Mouse (Mus musculus) heart, embryonic 16.5 days (tissue): ENCODE results near the gene Larp1. TPM values are rescaled to one million over a fixed set of nuclear protein-coding genes. Genes with fewer than 3 reads are reported as not detected.

ENCODE experiments used
- ATAC-seq: fragments of 200-750 bp; cut with Nextera tagmentation; replicated peaks from 2 replicates; pipeline ENCODE4 v1.8.0; 2017; ENCODE audit warnings: moderate number of reproducible peaks; ENCODE audit not compliant: insufficient read depth, low FRiP score; ENCODE audit errors: extremely low read depth
- H3K27ac ChIP-seq: fragments of 300-500 bp; sonication (generic); 2 replicates; pipeline ENCODE4 v1.5.1; 2014; ENCODE audit warnings: mild to moderate bottlenecking, low read length, control low read depth, moderate library complexity
- H3K27me3 ChIP-seq: fragments of 300-500 bp; sonication (generic); 2 replicates; pipeline ENCODE4 v1.6.1; 2014; ENCODE audit warnings: low read length, mixed read lengths; ENCODE audit not compliant: control insufficient read depth, insufficient read depth
- H3K36me3 ChIP-seq: fragments of 300-500 bp; sonication (generic); 2 replicates; pipeline ENCODE4 v1.6.1; 2014; ENCODE audit not compliant: control insufficient read depth, insufficient read depth
- H3K4me1 ChIP-seq: fragments of 300-500 bp; sonication (generic); 2 replicates; pipeline ENCODE4 v1.6.1; 2014; ENCODE audit warnings: low read length, mixed read lengths; ENCODE audit not compliant: control insufficient read depth, insufficient read depth
- H3K4me2 ChIP-seq: fragments of 300-500 bp; sonication (generic); 2 replicates; pipeline ENCODE4 v1.6.1; 2014; ENCODE audit warnings: low read depth, mild to moderate bottlenecking, control low read depth, low read length
- H3K4me3 ChIP-seq: fragments of 300-500 bp; sonication (generic); 2 replicates; pipeline ENCODE4 v1.5.1; 2014; ENCODE audit warnings: mild to moderate bottlenecking, control low read depth, low read length
- H3K9ac ChIP-seq: fragments of 300-500 bp; sonication (generic); 2 replicates; pipeline ENCODE4 v1.6.1; 2014; ENCODE audit warnings: low read length, control low read depth
- H3K9me3 ChIP-seq: fragments of 300-500 bp; sonication (generic); replicated peaks from 2 replicates; pipeline ENCODE4 v1.6.1; 2016; ENCODE audit warnings: low read length; ENCODE audit not compliant: control insufficient read depth
- WGBS: fragments of 180-500 bp; shearing (Covaris S2); extraction: QIAGEN DNeasy Blood & Tissue Kit; methylation state at CpG from one replicate; pipeline ENCODE4 v1.1.7; 2014; 5-methylcytosine and 5-hydroxymethylcytosine counted together
- polyA plus RNA-seq: library from polyadenylated mRNA; unstranded; fragments of >200 nt; fragmentation: Nextera tagmentation; extraction: Ambion mirVana; gene quantifications from 2 replicates; pipeline ENCODE4 v1.2.1, GENCODE M21; 2015

Gene Larp1
- 12.1 and 12.9 TPM in 2 replicates for polyA plus RNA-seq

DNA sequence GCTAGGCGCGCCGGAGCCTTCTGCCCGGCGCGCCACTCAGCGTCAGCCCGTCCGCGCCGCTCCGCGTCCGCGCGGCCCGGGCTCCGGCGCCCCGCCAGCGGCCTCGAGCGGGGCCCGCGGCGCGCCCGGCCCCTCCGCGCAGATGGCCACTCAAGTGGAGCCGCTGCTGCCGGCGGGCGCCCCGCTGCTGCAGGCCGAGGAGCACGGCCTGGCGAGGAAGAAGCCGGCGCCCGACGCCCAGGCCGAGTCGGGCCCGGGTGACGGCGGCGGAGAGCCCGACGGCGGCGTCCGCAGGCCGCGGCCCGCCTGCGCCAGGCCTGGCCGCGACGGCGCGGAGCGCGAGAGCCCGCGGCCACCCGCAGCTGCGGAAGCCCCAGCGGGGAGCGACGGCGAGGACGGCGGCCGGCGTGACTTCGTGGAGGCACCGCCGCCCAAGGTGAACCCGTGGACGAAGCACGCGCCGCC, at the start of gene Larp1:
TSS of gene Larp1 (plus strand) at position 14 of the 465 bp plus-strand sequence.
- Histone ChIP-seq H3K4me1 (peaks cover 20% of the 10 kb centered on the region), H3K36me3 (no peaks in the 10 kb centered on the region), H3K27me3 (no peaks in the 10 kb centered on the region), H3K27ac (peak within 1 kb of the TSS; percentile 88), H3K4me2 (peak within 1 kb of the TSS; percentile 70), H3K4me3 (peak within 1 kb of the TSS; percentile 85), H3K9me3 (no peaks in the 10 kb centered on the region), H3K9ac (peak within 1 kb of the TSS; percentile 92)
- under 1% methylated on average over 71 of the region's 84 CpGs for WGBS
- peak; percentile 55; the same call in 1 of the 2 replicates for ATAC-seq

DNA sequence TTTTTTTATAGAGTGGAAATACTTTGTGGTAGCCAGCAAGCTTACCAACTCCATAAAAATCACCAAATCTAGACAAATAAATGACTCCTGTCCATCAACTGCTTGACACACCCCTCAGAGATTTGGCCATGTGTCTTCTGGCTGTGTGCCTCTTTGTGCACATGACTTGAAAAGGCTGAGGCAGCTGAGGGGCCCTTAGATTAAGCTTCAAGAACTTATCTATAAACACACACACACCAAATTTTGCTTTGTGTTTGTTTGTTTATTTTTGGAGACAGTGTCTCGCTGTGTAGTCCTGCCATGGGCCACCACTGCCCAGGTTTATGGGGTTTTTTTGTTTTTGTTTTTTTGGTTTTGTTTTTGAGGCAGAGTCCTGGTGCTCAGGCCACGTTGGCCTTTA, 48.9 kb upstream of the Larp1 start:
- Histone ChIP-seq H3K4me1 (peaks cover 7% of the 10 kb centered on the region), H3K27me3 (no peaks in the 10 kb centered on the region), H3K36me3 (no peaks in the 10 kb centered on the region), H3K4me3 (no peak overlapping the region), H3K9me3 (no peaks in the 10 kb centered on the region), H3K4me2 (no peak overlapping the region), H3K9ac (no peak overlapping the region), H3K27ac (no peak overlapping the region)
- ATAC-seq, result no peak
- WGBS, result 78% methylated on average over 2 of the region's 2 CpGs

DNA sequence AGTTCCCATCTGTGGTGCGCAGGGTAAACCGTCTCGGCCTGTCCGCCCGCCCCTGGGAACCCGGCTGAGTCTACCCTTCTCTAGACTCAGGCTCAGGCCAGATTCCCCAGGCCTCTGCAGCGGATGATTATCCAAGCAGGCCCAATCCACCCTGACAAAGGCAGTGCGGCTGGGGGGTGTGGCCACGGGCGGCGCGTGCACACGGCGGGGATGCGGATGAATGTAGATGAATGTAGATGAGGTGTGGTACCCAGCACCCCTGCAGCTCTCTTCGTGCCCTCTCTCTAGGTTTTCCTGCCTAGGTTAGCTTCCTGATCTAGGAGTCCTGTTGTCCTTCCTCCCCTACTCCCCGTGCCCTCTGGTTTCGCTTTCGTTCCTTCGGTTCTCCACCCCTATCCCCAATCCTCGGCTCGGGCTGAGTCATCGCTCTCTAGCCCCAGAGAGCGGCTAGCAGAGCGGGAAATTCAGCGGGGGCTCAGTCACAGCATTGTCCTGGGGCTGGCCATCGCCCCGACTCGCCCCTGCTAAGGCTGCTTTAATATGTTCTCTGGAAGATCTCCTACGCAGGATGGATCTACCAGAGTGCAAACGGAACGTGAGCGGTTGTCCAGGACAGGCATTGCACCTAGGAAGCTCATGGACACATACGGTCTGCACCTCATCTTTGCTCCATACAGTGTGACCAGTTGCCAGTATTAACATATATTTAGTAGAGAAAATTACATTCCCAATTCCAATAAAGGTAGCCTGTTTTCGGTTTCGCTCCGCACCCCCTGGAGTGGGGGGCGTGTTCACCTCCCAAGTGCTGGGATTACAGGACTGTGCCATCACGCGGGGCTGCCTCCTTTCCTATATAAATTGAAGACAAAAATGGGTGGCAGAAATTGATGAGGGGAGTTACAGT, 46.2 kb upstream of the Larp1 start:
- peak overlapping the region; percentile 84 for H3K27ac ChIP-seq
- H3K4me3 ChIP-seq, result peak overlapping the region; percentile 88
- H3K9me3 ChIP-seq, result no peaks in the 10 kb centered on the region
- peak; percentile 90 for ATAC-seq
- no peaks in the 10 kb centered on the region for H3K27me3 ChIP-seq
- H3K4me2 ChIP-seq, result peak overlapping the region; percentile 86
- peaks cover 7% of the 10 kb centered on the region for H3K4me1 ChIP-seq
- WGBS, result under 1% methylated on average over 40 of the region's 40 CpGs
- H3K36me3 ChIP-seq, result no peaks in the 10 kb centered on the region
- peak overlapping the region; percentile 81 for H3K9ac ChIP-seq

DNA sequence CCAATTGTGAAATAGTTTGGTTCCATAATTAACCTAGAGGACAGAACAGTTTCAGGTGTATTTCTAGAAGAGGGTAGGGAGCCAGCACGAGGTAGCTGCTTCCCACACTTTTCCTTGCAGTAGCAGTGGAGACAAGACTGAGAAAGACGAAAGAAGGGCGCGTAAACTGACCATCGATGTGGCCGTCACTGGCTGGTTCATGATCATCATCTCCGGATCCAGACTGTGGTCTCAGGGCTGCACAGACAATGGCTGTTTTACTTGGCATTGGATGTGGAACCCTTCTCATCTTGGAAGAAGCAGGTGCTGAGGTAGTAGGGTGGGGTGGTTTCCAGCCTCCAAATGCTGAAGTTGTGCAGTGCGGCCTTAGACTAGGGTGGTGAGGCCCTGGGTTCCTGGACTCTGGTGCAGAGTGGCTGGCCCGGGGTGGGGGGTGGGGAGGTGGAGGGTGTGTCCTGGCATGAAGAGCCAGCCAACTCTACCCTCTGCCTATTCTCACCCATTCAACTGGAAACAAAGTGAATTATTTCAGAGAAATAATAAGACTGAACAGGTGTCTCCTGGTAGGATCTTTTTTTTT, 45.5 kb upstream of the Larp1 start:
- Histone ChIP-seq H3K27ac (no peak overlapping the region), H3K4me1 (peaks cover 7% of the 10 kb centered on the region), H3K36me3 (no peaks in the 10 kb centered on the region), H3K27me3 (no peaks in the 10 kb centered on the region), H3K4me2 (peak overlapping the region; percentile 86), H3K4me3 (peak overlapping the region; percentile 88), H3K9ac (peak overlapping the region; percentile 81), H3K9me3 (0 out of 2 replicates have a peak, but pooled peaks cover 4% of the 10 kb centered on the region)
- WGBS, result 34% methylated on average over 9 of the region's 9 CpGs
- no peak for ATAC-seq

DNA sequence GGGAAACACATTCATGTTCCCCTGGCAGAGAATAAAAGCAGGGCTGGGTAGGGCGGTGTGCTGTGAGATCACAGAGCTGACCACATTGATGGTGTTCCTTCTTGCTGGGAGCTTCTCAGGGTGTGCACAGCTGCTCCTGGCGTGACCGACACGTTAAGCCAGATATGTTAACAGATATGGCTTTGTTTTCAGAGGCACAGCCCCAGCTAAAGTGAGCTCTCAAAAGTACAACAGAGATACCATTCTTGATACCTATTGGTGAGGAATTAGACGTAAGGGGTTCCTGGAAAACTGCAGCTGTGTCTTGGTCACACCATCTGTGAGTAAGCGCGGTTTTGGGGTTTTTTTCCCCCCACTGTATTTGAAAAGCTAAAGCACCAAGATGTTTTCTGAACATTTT, 42.2 kb upstream of the Larp1 start:
- H3K9ac ChIP-seq, result no peak overlapping the region
- H3K36me3 ChIP-seq, result no peaks in the 10 kb centered on the region
- ATAC-seq, result no peak
- 0 out of 2 replicates have a peak, but pooled peaks cover 5% of the 10 kb centered on the region for H3K9me3 ChIP-seq
- H3K27me3 ChIP-seq, result no peaks in the 10 kb centered on the region
- no peak overlapping the region for H3K4me2 ChIP-seq
- no peak overlapping the region for H3K27ac ChIP-seq
- no peak overlapping the region for H3K4me3 ChIP-seq
- 66% methylated on average over 7 of the region's 7 CpGs for WGBS
- H3K4me1 ChIP-seq, result peaks cover 7% of the 10 kb centered on the region

DNA sequence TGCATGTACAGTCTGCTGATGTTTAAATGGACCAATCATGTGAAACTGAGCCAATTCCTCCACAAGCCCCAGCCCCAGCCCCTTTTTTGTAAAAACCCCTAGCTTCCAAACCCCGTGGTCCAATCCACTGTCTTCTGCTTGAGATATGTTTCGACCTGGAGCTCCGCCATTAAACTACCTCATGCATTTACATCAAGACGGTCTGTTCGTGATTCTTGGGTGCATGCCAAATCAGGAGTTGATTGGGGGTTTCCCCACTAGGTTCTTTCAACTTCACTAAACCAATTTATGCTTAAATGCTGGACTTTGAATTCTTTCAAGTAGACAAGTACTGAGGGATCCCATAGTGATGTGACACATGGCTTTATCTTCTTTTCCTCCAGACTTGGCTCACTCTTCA, 40.6 kb upstream of the Larp1 start:
- H3K4me3 ChIP-seq, result no peak overlapping the region
- 63% methylated on average over 5 of the region's 5 CpGs for WGBS
- 0 out of 2 replicates have a peak, but pooled peaks cover 5% of the 10 kb centered on the region for H3K9me3 ChIP-seq
- H3K9ac ChIP-seq, result no peak overlapping the region
- H3K4me2 ChIP-seq, result no peak overlapping the region
- H3K27ac ChIP-seq, result no peak overlapping the region
- no peak for ATAC-seq
- no peaks in the 10 kb centered on the region for H3K27me3 ChIP-seq
- no peaks in the 10 kb centered on the region for H3K36me3 ChIP-seq
- H3K4me1 ChIP-seq, result peaks cover 3% of the 10 kb centered on the region

DNA sequence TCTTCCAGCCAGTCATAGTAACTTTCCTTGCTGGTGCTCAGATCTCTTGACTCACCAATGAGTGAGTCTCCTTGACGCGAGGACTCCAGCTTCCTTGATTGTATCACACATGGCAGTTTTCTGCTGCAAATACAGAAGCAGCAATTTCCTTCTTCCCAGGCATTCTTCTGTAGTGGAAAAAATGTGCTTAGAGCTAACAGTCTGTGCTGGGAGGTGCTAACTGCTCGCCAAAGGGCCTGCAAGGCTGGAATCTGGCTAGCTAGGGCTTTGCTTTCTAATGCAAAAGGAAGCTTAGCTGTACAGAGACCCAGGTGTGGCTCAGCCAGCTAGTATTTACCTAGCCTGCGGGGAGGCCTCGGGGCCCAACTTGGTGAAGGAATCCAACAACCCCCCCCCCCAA, 38.3 kb upstream of the Larp1 start:
- Histone ChIP-seq H3K4me2 (no peak overlapping the region), H3K4me3 (no peak overlapping the region), H3K9me3 (0 out of 2 replicates have a peak, but pooled peaks cover 5% of the 10 kb centered on the region), H3K27me3 (no peaks in the 10 kb centered on the region), H3K36me3 (no peaks in the 10 kb centered on the region), H3K9ac (no peak overlapping the region), H3K4me1 (no peaks in the 10 kb centered on the region), H3K27ac (peak overlapping the region; percentile 1; the same call in 1 of the 2 replicates)
- ATAC-seq, result no peak
- 39% methylated on average over 5 of the region's 5 CpGs for WGBS

DNA sequence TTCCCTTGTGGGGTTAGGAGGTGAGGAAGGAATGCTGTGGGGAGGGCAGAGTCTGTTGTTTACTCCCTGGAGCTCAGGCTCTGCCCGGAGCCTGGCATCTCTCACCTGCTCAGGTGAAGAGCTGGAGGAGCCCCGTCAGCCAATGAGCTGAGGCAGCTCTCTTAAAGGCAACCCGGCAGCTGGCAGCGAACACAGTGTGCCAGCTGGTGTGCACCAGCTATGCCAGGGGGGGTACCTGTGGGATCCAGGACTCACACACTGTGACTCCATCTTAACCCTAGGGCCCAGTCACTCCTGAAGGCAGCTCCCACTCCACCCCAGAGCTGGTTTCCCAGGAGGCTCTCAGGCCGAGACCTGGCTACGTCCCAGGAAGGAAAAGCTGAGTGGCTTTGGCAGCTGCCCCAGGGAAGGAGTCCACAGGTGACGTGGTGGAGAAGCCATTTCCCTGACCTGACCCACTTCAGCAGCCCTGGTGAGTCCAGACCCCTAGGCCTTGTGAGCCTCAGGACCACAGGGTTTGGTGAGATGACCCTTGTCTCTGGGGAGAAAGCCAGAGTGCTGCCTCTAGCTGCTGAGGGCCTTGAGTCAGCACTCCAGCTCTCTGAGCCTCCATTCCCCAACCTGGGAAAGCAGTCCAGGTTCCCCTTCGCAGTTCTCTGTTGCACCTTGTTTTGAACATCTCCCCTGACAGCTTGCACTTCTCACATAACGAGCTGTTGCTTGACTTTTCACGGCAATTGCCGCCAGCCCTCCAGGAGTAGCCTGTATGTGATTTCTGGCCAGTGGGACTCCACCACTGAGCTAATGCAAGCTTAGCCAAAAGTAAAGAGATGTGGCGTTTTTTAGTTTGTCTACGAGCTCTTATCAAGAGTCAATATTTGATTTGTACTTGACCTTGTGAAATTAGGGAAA, 35.6 kb upstream of the Larp1 start:
- Histone ChIP-seq H3K9ac (no peak overlapping the region), H3K27me3 (no peaks in the 10 kb centered on the region), H3K4me2 (no peak overlapping the region), H3K9me3 (0 out of 2 replicates have a peak, but pooled peaks cover 2% of the 10 kb centered on the region), H3K36me3 (no peaks in the 10 kb centered on the region), H3K4me1 (no peaks in the 10 kb centered on the region), H3K4me3 (no peak overlapping the region), H3K27ac (0 out of 2 replicates have a peak overlapping the region, but pooled peaks have one; percentile 33)
- WGBS, result 63% methylated on average over 13 of the region's 13 CpGs
- no peak for ATAC-seq
